9 mouse cellular contexts compared by ENCODE assay signal in the genomic region with DNA sequence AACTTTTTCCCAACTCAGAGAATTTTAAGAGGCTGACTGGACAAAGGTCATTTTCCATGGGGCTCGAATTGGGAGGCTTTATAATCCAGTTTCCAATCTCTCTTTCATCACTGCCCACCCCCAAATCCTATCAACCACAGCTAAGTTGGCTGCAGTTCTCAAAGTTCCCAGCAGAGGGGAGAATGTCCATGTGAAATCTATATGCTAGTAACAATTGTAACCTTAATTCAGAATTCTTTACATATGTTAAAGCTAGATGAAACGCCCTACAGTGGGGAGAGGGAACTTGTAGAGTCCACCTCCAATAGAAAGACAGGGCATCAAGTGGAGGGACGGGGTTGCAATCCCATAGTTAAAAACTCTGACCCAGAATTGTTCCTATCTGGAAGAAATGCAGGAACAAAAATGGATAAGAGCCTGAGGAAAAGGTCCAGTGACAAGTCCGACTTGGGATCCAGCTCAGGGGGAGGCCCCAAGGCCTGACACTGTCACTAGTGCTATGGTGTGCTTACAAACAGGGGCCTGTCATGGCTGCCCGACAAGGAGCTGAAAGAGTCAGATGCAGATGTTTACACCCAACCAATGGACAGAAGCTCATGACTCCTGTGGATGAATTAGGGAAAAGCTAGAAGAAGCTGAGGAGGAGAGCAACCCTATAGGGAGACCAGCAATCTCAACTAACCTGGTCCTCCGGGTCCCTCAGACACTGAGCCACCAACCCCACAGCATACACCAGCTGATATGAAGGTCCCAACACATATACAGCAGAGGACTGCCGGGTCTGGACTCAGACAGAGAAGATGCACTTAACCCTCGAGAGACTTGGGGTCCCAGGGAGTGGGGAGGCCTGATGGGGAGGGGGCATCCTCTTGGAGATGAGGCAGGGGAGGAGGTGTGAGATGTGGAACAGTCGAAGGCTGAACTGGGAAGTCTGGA. TPM values are rescaled to one million over a fixed set of nuclear protein-coding genes. Genes with fewer than 3 reads are reported as not detected.
DNase-seq lines count a peak whose midpoint lies in the region; ATAC-seq lines count a peak whose summit lies in the region.
"Had no signal": no experiment of that assay in that cellular context is flagged by ENCODE, and none has a peak within 500 bp of the region (broad histone marks: within the 10 kb centered on the region; RNA-seq: fewer than 3 reads in every experiment).

No protein-coding gene starts in this region.

- H3K9ac ChIP-seq in heart, embryonic 12.5 days = no peak overlapping the region
- no peak overlapping the region for H3K9ac ChIP-seq in embryonic facial prominence, embryonic 12.5 days
- H3K9ac ChIP-seq in hindbrain, embryonic 16.5 days (ENCODE audit: low read depth, low read length) = no peak overlapping the region
- no peak overlapping the region for H3K9ac ChIP-seq in midbrain, embryonic 16.5 days (ENCODE audit: low read depth, low read length)
- H3K9ac ChIP-seq: liver, embryonic 15.5 days had no signal

- H3K4me3 ChIP-seq in heart, embryonic 12.5 days = no peak overlapping the region
- H3K4me3 ChIP-seq in embryonic facial prominence, embryonic 12.5 days = no peak overlapping the region
- H3K4me3 ChIP-seq in hindbrain, embryonic 16.5 days (ENCODE audit: low read length) = no peak overlapping the region
- no peak overlapping the region for H3K4me3 ChIP-seq in midbrain, embryonic 16.5 days (ENCODE audit: low read depth, low read length)
- H3K4me3 ChIP-seq: liver, embryonic 15.5 days had no signal

- intact Hi-C loops in heart, postnatal 10 days (cut with DNase I) = loop anchor here (1.0 kb wide), 2 partner anchors 219 to 300 kb away; no protein-coding TSS in a partner anchor
- intact Hi-C loops in left cerebral cortex, postnatal 14 days (cut with DNase I) = loop anchor here (2.0 to 5.0 kb wide), 2 partner anchors 219 to 299 kb away; a partner anchor contains a TSS

- DNase-seq in heart, postnatal 10 days = peak; percentile 54 to 77
- peak; percentile 57 to 70 for DNase-seq in adrenal gland, postnatal 36 days
- peak; percentile 69 to 85 for DNase-seq in left cerebral cortex, postnatal 14 days (ENCODE audit: low spot score in 2 of 2)
- peak; percentile 37 to 81 for DNase-seq in spleen, postnatal 4 days (ENCODE audit: low spot score in 2 of 2)

- no peaks in the 10 kb centered on the region for H3K4me1 ChIP-seq in heart, embryonic 12.5 days (replicated peaks)
- H3K4me1 ChIP-seq in embryonic facial prominence, embryonic 12.5 days = no peaks in the 10 kb centered on the region
- H3K4me1 ChIP-seq in hindbrain, embryonic 16.5 days (ENCODE audit: control insufficient read depth, insufficient read depth, low read depth, low read length) = no peaks in the 10 kb centered on the region
- H3K4me1 ChIP-seq in midbrain, embryonic 16.5 days (ENCODE audit: control insufficient read depth, insufficient read depth, low read length) = no peaks in the 10 kb centered on the region
- H3K4me1 ChIP-seq: liver, embryonic 15.5 days had no signal

- no peak overlapping the region for H3K27ac ChIP-seq in heart, embryonic 12.5 days (ENCODE audit: poor library complexity, severe bottlenecking)
- H3K27ac ChIP-seq in embryonic facial prominence, embryonic 12.5 days = no peak overlapping the region
- no peak overlapping the region for H3K27ac ChIP-seq in hindbrain, embryonic 16.5 days (ENCODE audit: low read depth, low read length)
- no peak overlapping the region for H3K27ac ChIP-seq in midbrain, embryonic 16.5 days (ENCODE audit: low read length)
- H3K27ac ChIP-seq: liver, embryonic 15.5 days had no signal

- no peak for ATAC-seq in heart, embryonic 12.5 days (ENCODE audit: insufficient number of reproducible peaks, low FRiP score)
- 0 out of 2 replicates have a peak, but pooled peaks have one; percentile 47 for ATAC-seq in embryonic facial prominence, embryonic 12.5 days (ENCODE audit: insufficient number of reproducible peaks, insufficient read depth, low FRiP score, low TSS enrichment)
- ATAC-seq in hindbrain, embryonic 16.5 days = peak; percentile 80
- ATAC-seq in midbrain, embryonic 16.5 days = peak; percentile 80

- 41% methylated on average over 9 of the region's 9 CpGs for WGBS in heart, embryonic 12.5 days
- 46% methylated on average over 9 of the region's 9 CpGs for WGBS in embryonic facial prominence, embryonic 12.5 days
- 53% methylated on average over 9 of the region's 9 CpGs for WGBS in hindbrain, embryonic 16.5 days
- 49% methylated on average over 9 of the region's 9 CpGs for WGBS in midbrain, embryonic 16.5 days

- no peak overlapping the region for H3K4me2 ChIP-seq in heart, embryonic 12.5 days
- H3K4me2 ChIP-seq in embryonic facial prominence, embryonic 12.5 days (replicated peaks) = no peak overlapping the region
- H3K4me2 ChIP-seq in hindbrain, embryonic 16.5 days (ENCODE audit: low read length) = no peak overlapping the region
- H3K4me2 ChIP-seq in midbrain, embryonic 16.5 days (ENCODE audit: low read length) = no peak overlapping the region
- H3K4me2 ChIP-seq: liver, embryonic 15.5 days had no signal

- H3K36me3 ChIP-seq in heart, embryonic 12.5 days = no peaks in the 10 kb centered on the region
- H3K36me3 ChIP-seq in embryonic facial prominence, embryonic 12.5 days = no peaks in the 10 kb centered on the region
- H3K36me3 ChIP-seq in hindbrain, embryonic 16.5 days (ENCODE audit: control insufficient read depth, insufficient read depth, low read length) = no peaks in the 10 kb centered on the region
- H3K36me3 ChIP-seq in midbrain, embryonic 16.5 days (ENCODE audit: control insufficient read depth, insufficient read depth, low read length) = no peaks in the 10 kb centered on the region
- H3K36me3 ChIP-seq: liver, embryonic 15.5 days had no signal

- H3K27me3 ChIP-seq in heart, embryonic 12.5 days (replicated peaks) = no peaks in the 10 kb centered on the region
- no peaks in the 10 kb centered on the region for H3K27me3 ChIP-seq in embryonic facial prominence, embryonic 12.5 days
- H3K27me3 ChIP-seq in hindbrain, embryonic 16.5 days (replicated peaks; ENCODE audit: control insufficient read depth, insufficient read depth, low read length) = no peaks in the 10 kb centered on the region
- H3K27me3 ChIP-seq in midbrain, embryonic 16.5 days (ENCODE audit: control insufficient read depth, insufficient read depth, low read depth, low read length) = no peaks in the 10 kb centered on the region
- H3K27me3 ChIP-seq: liver, embryonic 15.5 days had no signal

- H3K9me3 ChIP-seq in heart, embryonic 12.5 days (replicated peaks) = no peaks in the 10 kb centered on the region
- H3K9me3 ChIP-seq in embryonic facial prominence, embryonic 12.5 days = no peaks in the 10 kb centered on the region
- no peaks in the 10 kb centered on the region for H3K9me3 ChIP-seq in hindbrain, embryonic 16.5 days (ENCODE audit: control insufficient read depth, low read length)
- no peaks in the 10 kb centered on the region for H3K9me3 ChIP-seq in midbrain, embryonic 16.5 days (replicated peaks; ENCODE audit: control insufficient read depth, low read length, poor library complexity, severe bottlenecking)
- H3K9me3 ChIP-seq: liver, embryonic 15.5 days had no signal

RNA-seq across cellular contexts. Expression of a gene that starts 8.1 kb away (rescaled TPM):
- total RNA-seq in heart, postnatal 10 days (2021) = not detected
- 13.0 and 13.1 TPM in 2 replicates for polyA plus RNA-seq in heart, embryonic 12.5 days (2016; fragmentation: Nextera tagmentation; extraction: Ambion mirVana)
- not detected for total RNA-seq in adrenal gland, postnatal 36 days (2021)
- polyA plus RNA-seq in embryonic facial prominence, embryonic 12.5 days (2016; fragmentation: Nextera tagmentation; extraction: Ambion mirVana) = 3.8 and 3.9 TPM in 2 replicates
- polyA plus RNA-seq in hindbrain, embryonic 16.5 days (2015; fragmentation: Nextera tagmentation; extraction: Ambion mirVana) = 0.21 and 0.59 TPM in 2 replicates
- total RNA-seq in left cerebral cortex, postnatal 14 days (2021) = 1 to 10 TPM; 1.1 TPM
- 0.18 and 0.25 TPM in 2 replicates for polyA plus RNA-seq in midbrain, embryonic 16.5 days (2015; fragmentation: Nextera tagmentation; extraction: Ambion mirVana)

RNA-seq across cellular contexts. Expression of a gene that starts 33.4 kb away (rescaled TPM):
- 1 to 10 TPM; 1.8 to 2.1 TPM for total RNA-seq in heart, postnatal 10 days (2021)
- 0.92 TPM in 2 replicates for polyA plus RNA-seq in heart, embryonic 12.5 days (2016; fragmentation: Nextera tagmentation; extraction: Ambion mirVana)
- under 1 TPM; 0.40 to 0.60 TPM for total RNA-seq in adrenal gland, postnatal 36 days (2021)
- 4.7 and 6.0 TPM in 2 replicates for polyA plus RNA-seq in embryonic facial prominence, embryonic 12.5 days (2016; fragmentation: Nextera tagmentation; extraction: Ambion mirVana)
- polyA plus RNA-seq in hindbrain, embryonic 16.5 days (2015; fragmentation: Nextera tagmentation; extraction: Ambion mirVana) = 5.3 and 6.5 TPM in 2 replicates
- 10 to 100 TPM; 15.6 to 19.1 TPM for total RNA-seq in left cerebral cortex, postnatal 14 days (2021)
- 3.8 and 5.5 TPM in 2 replicates for polyA plus RNA-seq in midbrain, embryonic 16.5 days (2015; fragmentation: Nextera tagmentation; extraction: Ambion mirVana)
